Mouse (Mus musculus) E14TG2a.4 (cell line): ENCODE measurements around the gene Rap1gap2.

Experiments used
- CTCF ChIP-seq: conservative IDR thresholded peaks from 2 replicates; pipeline ENCODE4 v1.5.1; 2014; ENCODE audit warnings: low read length
- NANOG ChIP-seq: IDR thresholded peaks from 2 replicates; pipeline ENCODE4 v1.6.1; 2014; ENCODE audit warnings: borderline replicate concordance, low read length, mixed read lengths
- POU5F1 ChIP-seq: IDR thresholded peaks from 2 replicates; pipeline ENCODE4 v1.6.1; 2014; ENCODE audit warnings: low read length, borderline replicate concordance

- TF ChIP-seq CTCF, result no peak
- TF ChIP-seq NANOG, result no peak
- TF ChIP-seq POU5F1, result no peak
These were observed 116.8 kb downstream of the Rap1gap2 start for GRCm38 (mm10) chr11:74493936-74494335.
